Mouse (Mus musculus): ENCODE measurements around the gene Tns2.

The Tns2 gene

GRCm38 (mm10) chr15:102094157-102094556, 6.1 kb upstream of the Tns2 start:
- DNase-seq: no peak

DNA sequence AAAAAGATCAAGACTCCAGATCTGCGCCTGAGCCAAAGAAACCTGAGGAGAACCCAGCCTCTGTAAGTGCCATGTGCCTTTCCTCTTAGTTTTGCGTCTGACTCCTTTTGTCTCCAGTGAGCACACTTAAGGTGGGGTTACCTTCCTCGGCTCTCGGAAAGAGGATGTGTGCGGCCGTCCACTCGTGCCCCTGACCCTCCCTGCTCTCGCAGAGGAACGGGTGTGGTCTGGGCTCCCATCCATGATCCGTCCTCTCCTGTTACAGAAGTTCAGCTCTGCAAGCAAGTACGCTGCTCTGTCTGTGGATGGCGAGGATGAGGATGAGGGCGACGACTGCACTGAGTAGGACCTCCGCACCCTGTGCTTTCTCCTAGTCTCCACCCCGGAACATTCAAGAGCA, 5.2 kb upstream of the Tns2 start:
- DNase-seq: no peak

DNA sequence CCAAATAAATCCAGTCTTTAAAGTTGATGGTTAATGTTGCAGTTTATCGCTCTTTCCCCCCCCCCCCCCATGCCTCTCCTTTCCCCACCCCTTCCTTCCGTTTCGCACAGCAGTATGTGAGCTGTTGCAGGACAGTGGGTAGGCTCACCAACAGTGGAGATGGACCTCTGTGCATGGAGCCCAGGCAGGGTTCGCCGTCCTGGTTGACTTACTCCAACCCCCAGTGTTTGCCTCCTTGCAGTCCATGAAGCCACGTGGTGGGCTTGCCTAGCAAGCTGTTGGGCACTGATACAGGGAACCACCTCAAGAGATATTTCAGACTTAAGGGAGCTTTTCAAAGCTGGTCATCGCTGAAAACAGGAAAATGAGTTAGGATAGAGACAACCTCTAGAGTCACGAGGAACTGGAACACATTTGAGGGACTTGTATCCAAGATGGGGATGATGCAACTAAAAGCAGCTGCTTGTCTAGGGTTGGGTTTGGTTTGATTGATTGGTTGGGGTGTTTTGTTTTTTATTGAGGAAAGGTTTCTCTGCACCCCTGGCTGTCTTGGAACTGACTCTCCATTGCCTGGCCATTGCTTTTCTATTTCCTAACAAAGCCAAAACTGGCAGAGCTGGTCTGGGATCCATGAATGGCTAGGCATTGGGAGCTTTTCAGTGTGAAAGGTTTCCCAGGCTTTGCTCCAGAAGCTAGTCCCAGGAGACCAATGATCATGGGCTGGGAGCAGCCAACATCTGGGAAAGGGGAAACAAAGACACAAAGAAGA, 2.9 kb upstream of the Tns2 start:
- no peak for DNase-seq

- DNase-seq: no peak
Measured at GRCm38 (mm10) chr15:102097991-102098555, 2.1 kb upstream of the Tns2 start.

GRCm38 (mm10) chr15:102099260-102099659, 953 bp upstream of the Tns2 start:
- no peak for DNase-seq

- no peak for DNase-seq
Measured at GRCm38 (mm10) chr15:102099771-102100160, 447 bp upstream of the Tns2 start.

DNA sequence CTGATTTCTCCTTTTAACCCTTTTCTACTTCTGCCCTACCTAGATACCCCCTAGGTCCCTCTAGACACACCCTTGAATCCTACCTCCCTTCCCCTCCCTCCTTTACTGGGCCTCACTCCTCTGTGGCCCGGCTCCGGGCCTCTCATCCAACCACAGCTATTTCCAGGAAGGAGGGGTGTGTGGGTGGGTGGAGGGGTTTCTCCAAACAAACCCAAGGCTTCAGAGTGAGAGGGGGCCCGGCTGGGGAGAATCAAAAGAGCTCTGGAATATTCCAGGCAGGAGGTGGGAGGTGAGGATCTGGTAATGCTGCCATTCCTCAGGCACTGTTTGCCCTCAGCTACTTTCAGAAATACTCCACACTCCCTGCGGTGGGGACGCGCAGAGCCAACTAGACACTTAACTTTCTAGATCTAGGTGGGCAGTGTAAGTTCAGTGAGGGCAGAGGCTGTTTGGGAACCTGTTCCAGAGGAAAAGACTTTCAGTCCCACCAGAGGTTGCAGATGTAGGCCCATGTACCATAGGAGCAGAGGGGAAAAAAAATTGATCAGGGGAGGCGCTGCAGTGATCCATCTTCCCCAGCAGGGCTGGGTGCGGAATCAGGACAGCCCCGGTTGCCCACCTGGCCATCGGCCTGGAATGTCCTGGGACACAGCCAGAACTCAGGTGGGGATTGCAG, 921 bp downstream of the Tns2 start:
- DNase-seq: peak; percentile 75

DNA sequence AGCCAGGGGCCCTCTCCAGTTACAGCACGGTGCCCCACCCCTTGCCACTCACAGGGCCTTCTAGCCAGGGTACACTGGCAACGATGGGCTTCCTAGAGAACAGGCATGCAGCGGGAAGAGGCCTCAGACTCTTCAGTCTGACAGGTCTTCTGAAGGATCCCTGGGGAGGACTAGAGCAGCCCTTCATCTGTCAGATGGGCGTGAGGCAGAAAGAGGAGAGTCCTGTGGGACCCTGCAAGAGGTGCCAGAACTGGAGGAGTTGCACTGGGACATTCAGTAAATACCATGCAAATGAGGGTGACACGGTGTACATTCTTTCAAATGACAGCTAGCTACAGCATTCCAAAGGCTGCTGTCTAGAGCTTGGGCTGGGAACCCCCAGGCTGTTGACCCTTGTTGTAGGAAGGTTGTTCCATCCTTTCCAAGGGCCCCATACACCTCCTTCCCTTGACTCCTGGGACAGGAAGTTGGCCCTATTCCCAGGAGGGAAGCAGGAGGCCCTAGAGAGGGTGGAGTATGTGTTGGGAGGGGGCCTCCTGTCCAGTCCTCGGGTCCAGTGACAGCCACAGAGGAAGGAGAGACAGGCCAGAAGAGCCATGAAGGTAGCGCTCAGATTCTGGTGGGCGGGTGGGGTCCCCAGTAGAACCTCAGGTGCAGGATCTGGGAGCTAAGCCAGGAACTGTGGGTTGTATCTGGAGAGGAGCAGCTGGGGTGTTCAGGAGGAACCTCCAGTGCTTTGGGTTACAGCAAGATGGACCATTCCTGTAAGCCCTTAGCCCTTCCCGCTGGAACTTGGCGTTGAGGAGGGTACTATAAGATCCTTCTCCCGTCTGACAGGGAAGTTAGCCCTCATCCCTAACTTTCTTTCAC, 1.7 kb downstream of the Tns2 start:
- DNase-seq: peak; percentile 85

- peak; percentile 88 for DNase-seq
Measured at GRCm38 (mm10) chr15:102102548-102103121, 2.4 kb downstream of the Tns2 start.

- DNase-seq: peak; percentile 89
Measured at GRCm38 (mm10) chr15:102103371-102103946, 3.2 kb downstream of the Tns2 start.

DNA sequence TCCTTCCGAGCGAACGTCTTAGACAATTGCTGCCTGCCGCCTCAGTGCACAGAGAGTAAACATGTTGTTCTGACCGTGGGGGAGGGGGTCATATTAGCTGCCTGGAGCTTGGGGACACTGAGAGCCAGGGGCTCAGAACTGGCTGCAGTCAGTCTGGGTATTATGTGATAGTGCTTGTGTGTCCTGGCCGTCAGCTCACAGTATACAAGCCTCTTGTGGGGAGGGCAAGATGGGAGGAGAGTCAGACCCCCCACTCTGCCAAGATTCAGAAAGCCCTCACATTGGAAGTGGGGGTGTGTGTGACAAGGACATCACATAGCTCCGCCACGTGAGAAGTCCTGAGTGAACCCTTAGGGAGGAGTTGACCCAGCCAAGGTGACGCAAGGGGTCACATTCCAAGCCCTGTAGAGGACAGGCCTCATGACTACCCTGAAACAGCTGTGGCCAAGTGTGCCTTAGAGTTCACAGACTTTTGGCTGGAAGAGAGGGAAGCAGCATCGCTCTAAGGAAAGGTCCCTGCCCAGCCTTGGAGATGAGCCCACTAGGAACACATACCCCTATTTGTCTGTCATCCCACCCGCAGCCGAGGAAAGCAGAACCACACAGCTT, 3.8 kb downstream of the Tns2 start:
- DNase-seq: peak; percentile 93

GRCm38 (mm10) chr15:102105360-102105759, 5.1 kb downstream of the Tns2 start:
- peak; percentile 89 for DNase-seq

DNA sequence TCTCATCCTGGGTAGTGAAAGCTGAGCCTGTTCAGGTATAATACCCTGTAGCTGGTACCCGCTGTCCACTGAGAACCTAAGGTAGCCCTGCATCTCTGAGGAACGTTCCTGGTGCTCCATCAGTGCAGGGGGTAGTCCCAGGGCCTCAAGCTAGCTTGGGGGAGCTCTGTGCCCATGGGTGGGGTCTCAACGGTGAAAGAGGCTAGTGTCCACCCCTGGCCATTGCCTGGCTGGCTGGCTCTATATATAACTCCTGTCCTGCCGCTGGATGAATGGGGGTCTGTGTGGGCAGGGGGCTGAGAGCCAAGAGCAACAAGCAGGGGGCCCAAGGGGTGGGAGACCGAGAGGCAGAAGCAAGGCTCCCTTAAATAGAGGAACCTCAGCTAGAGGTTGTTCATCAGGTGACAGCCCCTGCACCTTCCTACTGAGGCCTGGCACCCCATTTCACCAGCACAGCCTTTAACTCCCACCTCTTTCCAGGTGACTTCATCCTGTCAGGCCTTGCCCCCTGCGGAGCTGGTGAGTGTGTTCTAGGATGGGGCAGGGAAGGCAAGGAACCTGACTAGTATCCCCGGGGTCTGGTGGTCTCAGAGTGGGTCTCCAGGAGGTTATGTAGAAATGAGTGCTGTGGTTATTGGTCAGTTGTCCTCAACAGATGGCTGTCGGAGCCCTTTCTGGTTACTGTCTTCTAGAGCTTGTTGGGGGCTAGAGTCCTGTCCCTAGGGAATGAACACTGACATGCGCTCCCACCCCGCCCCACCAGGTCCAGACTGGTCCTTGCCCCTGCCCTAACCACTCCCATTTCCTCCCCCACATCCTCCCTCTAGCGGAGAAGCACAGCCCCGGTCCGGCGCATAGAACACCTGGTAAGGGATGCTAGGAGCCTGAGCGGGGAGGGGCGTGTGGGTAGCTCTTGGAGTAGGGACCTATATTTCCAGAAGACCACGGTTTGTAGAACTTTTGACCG, 5.8 kb downstream of the Tns2 start:
- DNase-seq: peak; percentile 59

DNA sequence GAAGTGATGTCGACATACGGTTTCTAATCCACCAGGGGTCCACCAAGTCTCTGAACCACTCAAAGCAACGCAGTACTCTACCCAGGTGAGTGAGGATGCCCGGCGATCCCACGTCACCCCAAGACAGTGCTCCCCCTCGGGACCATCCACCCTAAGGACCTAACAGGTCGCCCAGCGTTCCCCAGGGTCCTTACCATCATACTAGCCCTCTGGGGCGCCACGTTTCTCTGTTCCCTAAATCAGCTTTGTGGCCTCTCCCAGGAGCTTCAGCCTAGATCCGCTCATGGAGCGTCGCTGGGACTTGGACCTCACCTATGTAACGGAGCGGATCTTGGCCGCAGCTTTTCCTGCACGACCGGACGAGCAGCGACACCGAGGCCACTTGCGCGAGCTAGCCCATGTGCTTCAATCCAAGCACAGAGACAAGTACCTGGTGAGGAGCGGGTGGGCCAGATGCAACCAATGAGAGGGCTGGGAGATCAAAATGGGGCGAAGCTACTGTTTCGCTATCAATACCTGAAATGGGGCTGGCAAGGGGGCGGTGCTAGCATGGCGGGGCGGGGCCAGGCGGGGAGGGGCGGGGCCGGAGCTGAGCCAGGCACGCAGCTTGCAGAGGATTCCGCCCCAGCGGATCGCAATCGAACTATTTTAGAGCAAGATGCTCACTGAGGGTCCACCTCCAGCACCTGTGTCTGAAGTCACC, 6.7 kb downstream of the Tns2 start:
- DNase-seq: no peak

DNA sequence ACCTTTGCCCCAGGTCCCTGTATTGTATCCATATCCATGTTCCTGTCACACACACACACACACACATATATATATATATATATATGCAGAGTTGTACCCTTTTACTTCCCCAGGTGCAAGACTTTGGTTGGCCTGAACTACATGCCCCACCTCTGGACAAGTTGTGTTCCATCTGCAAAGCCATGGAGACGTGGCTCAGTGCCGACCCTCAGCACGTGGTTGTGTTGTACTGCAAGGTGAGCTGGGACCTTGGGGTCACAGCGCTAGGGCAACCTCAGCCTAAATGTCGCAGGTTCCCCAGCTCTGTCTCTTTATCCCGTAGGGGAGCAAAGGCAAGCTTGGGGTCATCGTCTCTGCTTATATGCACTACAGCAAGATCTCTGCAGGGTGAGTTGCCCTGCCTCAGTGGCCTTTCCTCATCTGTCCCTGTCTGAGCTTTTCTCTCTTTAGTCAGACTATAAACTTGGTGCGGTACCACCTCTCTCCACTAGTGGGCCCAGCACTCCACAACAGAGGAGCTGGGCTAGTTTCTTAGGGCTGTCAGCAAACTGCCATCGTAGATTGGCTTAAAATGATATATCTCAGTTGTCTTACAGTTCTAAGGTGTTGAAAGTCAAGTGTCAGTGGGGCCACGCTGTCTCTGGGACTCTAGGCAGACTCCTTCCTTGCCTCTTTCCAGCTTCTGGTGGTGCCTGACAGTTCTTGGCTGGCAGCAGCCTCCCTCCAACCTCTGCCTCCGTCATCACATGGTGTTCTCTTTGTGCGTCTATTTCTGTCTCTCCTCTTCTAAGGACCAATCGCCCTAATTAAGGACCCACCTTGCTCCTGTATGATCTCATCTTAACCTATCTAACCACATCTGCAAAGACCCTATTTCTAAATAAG, 7.7 kb downstream of the Tns2 start:
- DNase-seq: peak; percentile 84

DNA sequence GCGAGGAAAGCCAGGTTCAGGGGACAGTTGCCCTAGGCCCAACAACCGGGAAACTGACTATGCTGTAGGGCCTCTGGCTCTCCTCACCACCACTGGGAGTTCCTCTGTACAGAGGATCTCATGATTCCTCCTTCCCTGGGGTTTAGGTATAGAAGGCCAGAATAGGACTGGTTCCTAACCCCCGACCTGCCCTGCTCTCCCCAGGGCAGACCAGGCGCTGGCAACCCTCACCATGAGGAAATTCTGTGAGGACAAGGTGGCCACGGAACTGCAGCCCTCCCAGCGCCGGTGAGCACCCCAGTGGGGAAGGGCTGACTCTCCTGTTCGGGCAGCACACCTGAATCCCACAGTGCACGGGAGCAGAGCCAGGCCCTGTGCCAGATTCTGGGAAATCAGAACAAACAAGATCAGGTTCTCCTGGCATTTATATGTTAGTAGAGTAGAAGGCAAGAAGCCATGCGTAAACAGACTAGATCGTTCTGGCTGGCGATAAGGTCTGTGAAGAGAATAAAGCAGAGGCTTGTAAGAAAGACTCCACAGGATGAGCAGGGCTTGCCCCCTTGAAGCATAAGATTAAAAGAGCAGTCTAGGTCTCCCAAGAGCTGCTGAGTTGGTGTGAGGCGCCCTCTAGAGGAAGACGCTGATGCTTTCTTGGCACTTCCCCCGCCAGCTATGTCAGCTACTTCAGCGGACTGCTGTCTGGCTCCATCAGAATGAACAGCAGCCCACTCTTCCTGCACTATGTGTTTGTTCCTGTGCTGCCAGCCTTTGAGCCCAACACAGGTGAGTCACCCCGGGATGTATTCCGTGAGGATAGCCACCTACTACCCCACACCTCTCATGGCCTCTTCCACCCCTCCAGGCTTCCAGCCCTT, 8.7 kb downstream of the Tns2 start:
- DNase-seq: peak; percentile 92

- no peak for DNase-seq
Measured at GRCm38 (mm10) chr15:102110271-102110670, 10.1 kb downstream of the Tns2 start.

Measured in lung, postnatal 10 days (tissue).